Mouse (Mus musculus): Measurements from ENCODE around the gene Kbtbd4. TPM values are rescaled to one million over a fixed set of nuclear protein-coding genes. Genes with fewer than 3 reads are reported as not detected.
"Not testable (repeated sequence)": the region's sequence is repeated elsewhere in the genome, so short reads cannot be mapped to it uniquely, and the experiment has no call there.

Kbtbd4 gene
- total RNA-seq, 2 experiments from 2014 or later: 12.9 to 14.5 TPM

DNA sequence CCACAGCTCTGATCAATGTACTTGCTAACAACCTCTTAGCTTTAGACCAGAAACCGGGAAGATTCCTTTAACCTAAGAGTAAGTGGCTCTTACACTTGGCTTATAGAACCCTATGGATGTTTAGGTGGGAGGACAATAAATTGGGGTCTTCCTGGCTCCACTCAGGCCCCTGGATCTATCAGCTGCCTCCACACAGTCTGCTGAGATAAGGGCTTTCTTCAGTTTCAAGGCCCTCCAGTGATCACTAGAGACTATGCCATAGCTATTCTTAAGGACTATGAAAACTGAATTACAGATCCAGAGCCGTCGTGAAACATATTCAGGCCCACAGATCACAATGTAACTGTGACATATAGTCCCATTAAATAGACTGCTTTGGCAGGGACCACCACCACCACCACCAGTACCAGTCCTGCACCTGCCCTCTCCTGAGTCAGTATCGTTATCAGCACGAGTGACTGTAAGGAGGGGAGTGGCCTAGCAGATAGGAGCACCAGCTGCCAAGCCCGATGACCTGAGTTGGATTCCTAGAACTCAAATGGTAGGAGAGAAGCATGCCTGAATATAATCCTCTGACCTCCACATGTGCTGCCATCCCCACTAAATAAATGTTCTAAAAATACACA lies 10.8 kb upstream of the Kbtbd4 start:
- intact Hi-C loops (cut with DNase I; ENCODE audit: low total_unique reads): no loop called here
- DNase-seq: no peak

DNA sequence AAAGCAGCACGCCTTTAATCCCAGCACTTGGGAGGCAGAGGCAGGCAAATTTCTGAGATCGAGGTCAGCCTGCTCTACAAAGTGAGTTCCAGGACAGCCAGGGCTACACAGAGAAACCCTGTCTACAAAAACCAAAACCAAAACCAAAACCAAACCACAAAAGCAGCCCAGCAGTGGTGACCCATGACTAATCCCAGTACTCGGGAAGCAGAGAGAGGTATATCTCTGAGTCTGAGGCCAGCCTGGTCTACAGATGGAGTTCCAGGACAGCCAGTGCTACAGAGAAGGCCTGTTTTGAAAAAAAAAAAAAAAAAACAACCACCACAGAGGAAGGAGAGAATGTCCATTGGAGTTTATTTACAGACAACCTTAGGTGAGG lies 10.3 kb upstream of the Kbtbd4 start:
- DNase-seq; intact Hi-C loops (cut with DNase I; ENCODE audit: low total_unique reads): not testable (repeated sequence)

DNA sequence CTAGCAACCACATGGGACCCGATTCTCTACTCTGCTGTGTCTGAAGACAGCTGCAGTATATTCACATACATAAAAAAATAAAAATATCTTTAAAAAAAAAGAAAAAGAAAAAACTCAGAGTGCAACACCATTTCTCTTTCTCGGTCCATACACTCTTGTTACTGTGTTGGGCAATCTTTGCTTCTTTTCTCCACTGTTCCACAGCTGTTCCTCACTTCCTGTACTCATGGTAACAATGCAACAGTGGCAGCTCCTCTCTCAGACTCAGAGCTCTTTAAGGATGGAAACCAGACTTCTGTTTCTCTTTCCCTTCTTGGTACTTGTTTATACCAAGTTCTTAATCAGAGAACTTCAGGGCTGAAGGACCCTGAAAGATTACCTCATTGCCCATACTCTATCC lies 1.1 kb upstream of the Kbtbd4 start:
- DNase-seq: no peak
- intact Hi-C loops (cut with DNase I; ENCODE audit: low total_unique reads): loop anchor here (5.0 kb wide), 1 partner anchor 36 kb away; no protein-coding TSS in a partner anchor

- intact Hi-C loops (cut with DNase I; ENCODE audit: low total_unique reads): loop anchor here (5.0 kb wide), 1 partner anchor 38 kb away; no protein-coding TSS in a partner anchor
- DNase-seq: no peak
These were observed 300 bp downstream of the Kbtbd4 start for GRCm38 (mm10) chr2:90904856-90905224.

- intact Hi-C loops (cut with DNase I; ENCODE audit: low total_unique reads): no loop called here
These were observed 2.2 kb downstream of the Kbtbd4 start for GRCm38 (mm10) chr2:90906721-90907120.

GRCm38 (mm10) chr2:90910861-90911260 lies 6.3 kb downstream of the Kbtbd4 start:
- intact Hi-C loops (cut with DNase I; ENCODE audit: low total_unique reads): no loop called here
- DNase-seq: no peak

More at GRCm38 (mm10) chr2:90906721-90907120, 2.2 kb downstream of the Kbtbd4 start:
- DNase-seq: no peak

- no peak for DNase-seq
- intact Hi-C loops (cut with DNase I; ENCODE audit: low total_unique reads): no loop called here
These were observed 7.1 kb downstream of the Kbtbd4 start for GRCm38 (mm10) chr2:90911668-90912067.

DNA sequence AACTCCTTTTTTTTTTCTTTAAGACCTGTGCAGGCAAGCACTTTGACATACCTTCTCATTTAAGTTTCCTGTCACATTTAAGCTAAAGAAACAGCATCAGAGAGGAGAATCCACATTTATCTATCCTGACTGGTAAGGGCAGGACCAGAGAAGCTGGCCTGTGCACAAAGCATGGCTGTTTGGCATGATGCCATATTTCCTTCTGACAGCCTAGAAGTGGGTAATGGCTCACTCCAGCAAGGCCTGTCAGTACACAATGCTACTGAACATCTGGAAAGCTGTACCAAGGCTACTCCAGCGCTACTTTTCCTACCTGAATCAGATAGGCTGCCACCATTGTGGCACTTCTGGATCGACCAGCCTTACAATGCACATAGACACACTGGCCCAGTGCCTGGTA lies 9.1 kb downstream of the Kbtbd4 start:
- intact Hi-C loops (cut with DNase I; ENCODE audit: low total_unique reads): no loop called here
- DNase-seq: no peak

DNA sequence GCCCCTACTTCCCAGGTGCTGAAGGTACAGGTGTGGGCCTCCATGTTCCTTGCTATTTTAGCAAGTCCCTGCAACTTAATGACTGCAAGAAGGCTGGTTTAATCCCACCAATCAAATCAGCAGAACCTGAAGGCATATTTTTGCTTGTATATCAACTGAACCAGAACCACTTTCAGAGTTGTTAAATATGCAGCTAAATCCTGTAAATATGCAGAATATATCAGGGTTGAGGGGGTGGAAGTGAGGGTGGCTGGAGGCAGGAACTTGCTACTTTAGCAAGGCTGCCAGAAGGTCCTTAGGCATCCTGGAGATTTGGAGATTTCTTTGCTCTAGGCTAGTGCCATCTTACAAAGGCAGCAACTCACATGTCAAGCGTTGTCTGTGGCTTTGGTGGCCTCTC lies 11.0 kb downstream of the Kbtbd4 start:
- no peak for DNase-seq
- intact Hi-C loops (cut with DNase I; ENCODE audit: low total_unique reads): no loop called here

DNA sequence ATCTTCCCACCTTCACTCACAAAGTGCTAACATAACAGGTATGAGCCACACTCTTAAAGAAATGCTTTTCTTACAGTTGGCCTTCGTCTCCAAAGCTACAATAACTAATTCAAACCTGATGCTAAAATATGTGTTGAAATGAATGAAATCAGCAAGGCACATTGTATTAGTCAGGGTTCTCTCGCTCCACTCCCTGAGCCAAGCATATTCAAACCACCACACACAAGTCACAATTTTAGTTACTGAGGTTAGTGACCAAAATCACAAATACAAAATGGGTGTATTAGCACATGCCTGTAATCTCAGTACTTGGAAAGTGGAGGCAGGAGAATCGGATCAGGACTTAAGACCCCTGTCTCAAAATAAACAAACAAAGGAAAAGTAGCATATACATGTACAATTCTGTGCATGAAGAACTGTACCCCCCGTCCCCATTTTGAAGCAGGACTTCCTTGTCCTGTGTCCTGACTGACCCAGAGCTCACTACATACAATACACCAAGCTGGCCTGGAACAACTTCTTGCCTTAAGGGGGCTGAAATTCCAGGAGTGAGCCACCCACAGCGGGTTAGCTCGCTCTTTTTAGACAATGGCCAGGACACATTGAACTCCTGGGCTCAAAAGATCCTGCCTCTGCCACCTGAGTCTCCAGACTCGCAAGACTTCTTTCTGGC lies 12.2 kb downstream of the Kbtbd4 start:
- intact Hi-C loops (cut with DNase I; ENCODE audit: low total_unique reads): no loop called here

DNA sequence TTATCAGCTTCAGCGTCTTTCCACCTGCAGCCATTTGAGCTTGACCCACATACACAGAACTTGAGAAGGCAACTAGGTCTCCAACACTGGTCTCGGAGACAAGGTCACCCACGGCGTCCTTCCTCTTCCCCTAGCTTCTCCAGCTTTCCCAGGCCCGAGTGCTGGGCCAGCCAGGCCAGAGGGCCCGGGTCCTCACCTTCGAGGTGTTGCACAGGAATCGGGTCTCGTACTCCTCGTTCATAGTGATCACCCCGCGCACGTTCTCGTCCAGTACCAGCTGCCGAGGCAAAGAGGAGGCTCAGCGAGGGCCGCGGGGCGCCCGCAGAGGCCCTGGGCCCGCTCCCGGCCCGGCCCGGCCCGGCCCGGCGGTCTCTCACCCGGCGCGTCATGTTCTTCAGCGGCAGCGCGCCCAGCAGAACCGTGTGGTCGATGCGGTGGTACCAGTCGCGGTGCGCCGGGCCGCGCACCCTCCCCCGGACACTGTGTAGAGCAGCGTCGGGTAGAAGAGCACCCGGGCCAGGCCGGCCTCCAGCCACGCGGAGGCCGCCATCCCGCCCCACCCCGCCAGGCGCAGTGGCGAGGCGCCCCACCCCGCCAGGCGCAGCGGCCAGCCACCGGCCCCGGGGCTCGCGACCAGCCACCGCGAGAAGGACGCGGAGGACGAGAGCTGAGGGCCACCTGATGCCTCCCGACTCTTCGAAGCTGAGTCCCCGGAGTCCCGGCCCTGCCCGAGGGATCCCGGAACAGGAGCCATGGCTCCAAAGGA lies 12.9 kb downstream of the Kbtbd4 start:
- intact Hi-C loops (cut with DNase I; ENCODE audit: low total_unique reads): no loop called here
- peak; percentile 88 for DNase-seq

More for the DNA sequence above, 12.2 kb downstream of the Kbtbd4 start:
- no peak for DNase-seq

DNA sequence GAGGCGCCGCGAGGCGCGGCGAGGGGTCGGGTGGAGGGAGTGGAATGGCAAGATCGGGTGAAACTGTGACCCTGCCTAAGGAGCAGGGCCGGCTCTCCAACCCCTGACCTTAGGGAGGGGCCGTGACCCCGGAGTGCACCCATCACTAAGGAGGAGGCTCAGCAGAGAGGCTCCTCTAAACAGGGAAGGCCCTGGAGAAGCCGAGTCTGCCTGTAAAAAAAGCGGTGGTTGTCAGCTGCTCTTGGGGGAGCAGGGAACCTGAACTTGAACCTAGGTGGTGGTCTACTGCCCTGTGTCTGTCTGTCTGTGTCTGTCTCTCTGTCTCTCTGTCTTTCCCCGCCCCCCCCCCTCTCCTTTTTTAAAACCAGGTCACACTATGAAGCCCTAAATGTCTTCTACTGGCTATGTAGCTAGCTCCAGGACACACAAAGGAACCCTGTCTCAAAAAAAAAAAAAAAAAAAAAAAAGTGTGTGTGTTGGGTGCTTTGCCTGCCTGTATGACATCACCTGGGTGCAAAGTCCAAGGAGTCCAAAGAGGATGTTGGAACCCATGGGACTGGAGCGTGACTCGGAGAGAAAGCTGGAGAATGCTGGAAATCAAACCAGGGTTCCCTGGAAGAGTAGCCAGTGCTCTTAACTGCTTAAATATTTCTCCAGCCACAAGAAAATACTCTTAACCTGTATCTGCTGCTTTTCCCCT lies 13.6 kb downstream of the Kbtbd4 start:
- intact Hi-C loops (cut with DNase I; ENCODE audit: low total_unique reads): no loop called here
- no peak for DNase-seq

DNA sequence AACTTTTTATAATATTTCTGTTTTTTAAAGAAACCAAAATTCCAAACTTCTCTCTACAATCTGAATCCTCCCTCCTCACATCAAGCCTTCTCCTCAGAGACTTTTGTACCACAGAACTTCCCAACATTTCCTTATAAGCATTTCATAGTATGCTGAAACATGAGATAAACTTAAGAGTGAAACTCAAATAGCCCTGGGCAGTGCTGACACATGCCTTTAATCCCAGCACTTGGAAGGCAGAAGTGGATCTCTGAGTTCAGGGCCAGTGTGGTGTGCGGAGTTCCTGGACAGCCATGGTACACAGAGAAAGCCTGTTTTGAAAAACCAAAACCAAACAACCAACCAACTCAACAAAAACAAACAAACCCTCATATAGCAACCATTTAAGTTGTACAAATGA lies 16.6 kb downstream of the Kbtbd4 start:
- intact Hi-C loops (cut with DNase I; ENCODE audit: low total_unique reads): no loop called here
- peak; percentile 9 for DNase-seq

DNA sequence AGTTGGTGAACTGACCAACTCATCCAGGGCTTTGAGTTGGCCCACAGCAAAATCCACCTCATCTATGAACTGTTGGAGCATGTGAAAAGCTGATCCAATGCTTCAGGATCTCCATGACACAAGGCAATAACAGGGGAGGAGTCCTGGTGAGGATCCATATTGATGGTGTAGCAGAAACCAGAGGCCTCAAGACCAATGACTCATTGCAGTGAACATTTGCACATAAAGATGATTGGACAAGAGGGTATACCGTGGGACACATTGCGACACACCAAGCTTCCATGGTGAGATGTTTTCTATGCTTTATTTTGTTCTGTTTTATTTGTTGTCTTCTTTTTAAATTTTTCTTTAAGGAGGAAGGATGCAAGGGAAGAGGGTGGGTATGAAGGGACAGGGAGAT lies 18.1 kb downstream of the Kbtbd4 start:
- intact Hi-C loops (cut with DNase I; ENCODE audit: low total_unique reads): no loop called here
- no peak for DNase-seq

DNA sequence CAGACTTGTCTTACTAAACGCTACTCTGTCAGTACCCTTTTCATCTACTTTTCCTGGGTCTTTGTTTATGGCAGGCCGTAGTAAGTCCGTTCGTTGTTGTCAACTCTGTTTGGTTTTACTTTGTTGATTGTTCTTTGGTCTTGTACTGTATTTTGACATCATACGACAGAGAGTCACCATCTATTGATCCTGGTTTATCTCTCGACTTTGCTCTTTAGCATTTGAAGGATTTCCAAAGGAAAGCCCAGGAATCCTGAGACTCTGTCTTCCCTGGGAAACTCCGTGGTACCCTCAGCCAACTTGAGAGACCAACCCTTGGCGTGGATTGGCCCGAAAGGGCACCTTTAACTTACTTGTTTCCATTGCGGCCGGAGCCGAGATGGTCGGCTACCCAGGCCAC lies 24.0 kb downstream of the Kbtbd4 start:
- no peak for DNase-seq
- intact Hi-C loops (cut with DNase I; ENCODE audit: low total_unique reads): no loop called here

DNA sequence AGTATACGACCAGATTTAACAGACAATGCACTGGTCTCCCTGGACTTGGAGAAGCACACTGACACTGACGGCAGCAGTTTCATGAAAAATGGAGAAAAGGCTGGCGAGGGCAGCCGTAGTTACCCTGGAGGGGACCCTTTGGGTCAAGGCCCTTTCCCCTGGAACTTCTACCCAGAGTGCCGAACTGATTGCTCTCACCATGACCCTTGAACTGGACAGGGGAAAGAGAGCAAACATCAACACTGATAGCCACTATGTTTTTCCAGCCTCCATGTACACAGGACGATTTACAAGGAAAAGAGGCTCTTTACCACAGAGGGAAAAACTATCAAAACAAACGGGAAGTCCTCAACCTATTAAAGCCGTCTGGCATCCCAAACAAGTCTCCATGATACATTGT lies 27.3 kb downstream of the Kbtbd4 start:
- DNase-seq: no peak

GRCm38 (mm10) chr2:90932273-90932672 lies 27.7 kb downstream of the Kbtbd4 start:
- intact Hi-C loops (cut with DNase I; ENCODE audit: low total_unique reads): no loop called here

More for the DNA sequence above, 27.3 kb downstream of the Kbtbd4 start:
- intact Hi-C loops (cut with DNase I; ENCODE audit: low total_unique reads): no loop called here

DNA sequence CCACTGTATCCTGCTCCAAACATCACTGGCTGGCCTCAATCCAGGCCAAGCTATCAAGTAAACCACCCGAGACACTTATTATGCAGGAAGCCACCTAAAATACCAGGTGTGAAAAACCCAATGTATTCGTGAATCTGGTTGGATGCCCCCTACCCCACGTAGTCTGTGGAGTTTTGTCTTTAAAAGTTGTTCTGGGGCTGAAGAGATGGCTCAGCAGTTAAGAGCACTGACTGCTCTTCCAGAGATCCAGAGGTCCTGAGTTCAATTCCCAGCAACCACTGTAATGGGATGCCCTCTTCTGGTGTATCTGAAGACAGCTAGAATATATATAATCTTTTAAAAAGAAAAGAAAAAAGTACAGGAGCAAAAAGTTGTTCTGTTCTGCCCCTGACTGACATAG lies 33.8 kb downstream of the Kbtbd4 start:
- intact Hi-C loops (cut with DNase I; ENCODE audit: low total_unique reads): no loop called here
- no peak for DNase-seq

More at GRCm38 (mm10) chr2:90932273-90932672, 27.7 kb downstream of the Kbtbd4 start:
- no peak for DNase-seq

- intact Hi-C loops (cut with DNase I; ENCODE audit: low total_unique reads): no loop called here
- DNase-seq: no peak
These were observed 35.2 kb downstream of the Kbtbd4 start for GRCm38 (mm10) chr2:90939750-90940149.

Measured in gastrocnemius, postnatal 14 days (tissue).